Mouse (Mus musculus) cerebellum, adult 9-11 months (tissue): ENCODE measurements around the gene Sys1.

Source experiments
- DNase-seq: peaks from one replicate; pipeline ENCODE4 v3.0.0; 2022

Gene Sys1

DNA sequence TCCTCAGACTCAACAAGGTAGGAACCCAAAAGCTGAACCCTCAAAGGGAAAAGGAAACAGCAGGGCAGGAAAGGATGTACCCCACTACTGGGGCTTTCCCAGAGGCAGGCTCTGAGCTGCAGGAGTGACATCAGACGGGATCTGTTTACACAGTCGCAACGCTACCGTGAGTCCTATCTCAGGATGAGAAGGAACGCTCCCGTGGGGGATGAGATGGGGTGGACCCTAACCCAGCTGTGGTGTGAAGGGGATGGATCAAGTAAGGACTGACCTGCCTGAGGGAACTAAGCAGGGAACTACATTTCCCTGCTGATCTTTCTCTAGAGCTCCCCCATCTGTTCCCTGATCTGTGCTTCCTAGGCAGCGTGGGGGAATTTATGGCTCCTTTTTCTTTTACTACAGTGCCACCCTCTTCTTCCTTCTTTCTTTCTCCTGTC, at the start of gene Sys1:
Gene Sys1 (plus strand): TSS at position 101 of the 437 bp plus-strand sequence.
- no peak for DNase-seq

DNA sequence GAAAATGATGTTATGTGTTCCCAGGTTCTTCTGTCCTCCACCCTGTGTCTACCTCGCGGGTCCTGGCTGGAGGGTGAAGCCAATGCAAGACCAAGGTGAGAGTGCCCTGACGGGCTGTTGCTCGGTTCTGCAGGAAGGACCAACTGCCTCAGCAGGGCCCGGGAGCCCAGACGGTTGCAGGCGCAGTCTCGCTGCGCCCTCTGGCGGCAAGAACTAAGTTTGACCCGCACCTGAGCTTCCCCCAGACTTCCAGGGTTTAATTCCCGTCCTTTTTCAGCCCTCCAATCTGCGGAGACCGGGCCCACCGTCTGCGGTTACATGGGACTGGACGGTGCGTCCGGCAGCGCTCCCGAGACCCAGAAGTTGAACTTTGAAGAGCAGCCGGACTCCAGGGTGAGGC, 49.1 kb upstream of the Sys1 start:
- peak; percentile 45 for DNase-seq

DNA sequence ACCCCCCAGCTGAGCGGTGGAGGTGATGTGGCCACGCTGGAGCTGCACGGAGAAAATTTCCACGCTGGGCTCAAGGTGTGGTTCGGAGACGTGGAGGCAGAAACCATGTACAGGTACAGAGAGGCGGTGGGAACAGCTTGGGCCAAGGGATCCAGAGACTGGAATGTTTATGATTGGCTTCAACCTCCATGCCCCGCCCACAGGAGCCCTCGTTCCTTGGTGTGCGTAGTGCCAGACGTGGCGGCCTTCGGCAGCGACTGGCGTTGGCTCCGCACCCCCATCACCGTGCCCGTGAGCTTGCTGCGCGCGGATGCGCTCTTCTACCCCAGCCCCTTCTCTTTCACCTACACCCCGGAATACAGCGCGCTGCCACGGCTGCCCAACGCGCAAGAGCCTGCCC, 42.6 kb upstream of the Sys1 start:
- DNase-seq = no peak

DNA sequence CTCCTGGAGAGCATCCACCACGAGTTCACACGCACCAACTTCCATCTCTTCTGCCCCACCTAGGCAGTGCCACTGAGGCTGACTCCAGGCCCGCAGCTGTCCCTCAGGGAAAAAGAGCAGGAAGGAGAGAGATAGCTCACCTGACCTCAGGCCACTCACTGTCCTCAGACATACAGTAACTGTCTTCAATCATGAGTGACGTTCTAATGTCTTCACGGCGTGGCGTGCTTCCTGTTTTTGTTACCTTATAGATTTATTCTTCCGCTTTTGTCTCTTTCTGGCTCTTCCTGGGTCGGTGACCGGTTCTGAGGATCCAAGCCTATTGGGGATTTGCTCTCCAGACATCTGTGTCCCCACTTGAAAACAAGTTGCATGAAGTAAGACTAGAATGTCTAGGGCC, 42.2 kb upstream of the Sys1 start:
- DNase-seq = no peak

DNA sequence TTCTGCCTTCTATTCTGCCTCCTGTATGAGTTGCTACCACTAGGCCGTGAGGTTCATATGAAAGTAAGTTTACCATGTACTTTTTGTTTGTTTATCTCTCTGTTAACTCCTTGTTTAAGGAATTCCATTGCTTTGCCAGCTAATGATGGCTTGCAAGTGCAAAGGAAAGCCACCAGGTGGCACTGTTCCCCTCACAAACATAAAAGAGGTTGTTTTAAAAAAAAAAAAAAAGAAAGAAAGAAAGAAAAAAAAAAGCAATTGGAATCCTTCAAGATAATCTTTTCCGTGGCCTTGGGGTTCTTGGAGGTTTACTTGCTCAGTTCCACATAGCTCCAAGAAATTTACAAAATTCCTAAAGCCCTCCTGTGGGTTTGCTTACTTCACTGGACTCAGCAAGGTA, 39.6 kb upstream of the Sys1 start:
- no peak for DNase-seq

DNA sequence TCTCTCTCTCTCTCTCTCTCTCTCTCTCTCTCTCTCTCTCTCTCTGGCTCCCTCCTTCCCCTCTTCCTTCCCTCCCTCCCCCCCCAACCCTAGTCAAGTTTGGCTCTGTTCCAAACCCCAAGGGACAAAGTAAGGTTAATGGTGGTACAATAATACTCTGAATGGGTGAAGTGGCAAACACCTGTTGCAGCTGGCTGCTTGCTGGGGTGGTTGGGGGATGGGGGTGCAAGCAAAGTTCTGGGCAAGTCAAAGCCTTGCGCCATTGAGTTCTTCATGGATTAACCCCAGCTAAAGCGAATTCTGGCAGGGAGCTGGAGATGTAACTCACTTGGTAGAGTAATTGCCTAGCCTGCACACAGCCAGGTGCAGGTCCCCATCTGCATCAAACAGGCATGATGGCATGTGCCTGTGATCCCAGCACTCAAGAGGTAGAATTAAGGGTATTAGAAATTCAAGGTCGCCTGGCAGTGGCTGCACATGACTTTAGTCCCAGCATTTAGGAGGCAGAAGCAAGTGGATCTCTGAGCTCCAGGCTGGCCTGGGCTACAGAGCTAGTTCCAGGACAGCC, 38.4 kb upstream of the Sys1 start:
- no peak for DNase-seq

DNA sequence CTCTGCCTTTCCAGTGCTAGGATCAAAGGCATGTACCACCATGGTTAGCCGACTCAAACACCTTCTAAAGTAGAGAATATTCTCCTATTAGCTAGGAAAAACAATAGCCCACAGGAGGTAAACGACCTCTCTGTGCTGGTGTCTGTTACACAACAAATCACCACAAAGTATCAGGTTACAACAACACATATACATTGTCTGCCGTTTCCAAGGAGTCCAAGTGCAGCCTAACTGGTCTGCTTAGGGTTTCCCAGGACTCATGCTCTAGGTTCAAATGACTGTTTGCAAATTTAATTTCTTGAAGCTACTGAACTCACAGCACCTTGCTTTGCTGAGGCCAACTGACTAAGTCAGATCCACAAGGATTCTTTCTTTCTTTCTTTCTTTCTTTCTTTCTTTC, 37.3 kb upstream of the Sys1 start:
- no peak for DNase-seq

DNA sequence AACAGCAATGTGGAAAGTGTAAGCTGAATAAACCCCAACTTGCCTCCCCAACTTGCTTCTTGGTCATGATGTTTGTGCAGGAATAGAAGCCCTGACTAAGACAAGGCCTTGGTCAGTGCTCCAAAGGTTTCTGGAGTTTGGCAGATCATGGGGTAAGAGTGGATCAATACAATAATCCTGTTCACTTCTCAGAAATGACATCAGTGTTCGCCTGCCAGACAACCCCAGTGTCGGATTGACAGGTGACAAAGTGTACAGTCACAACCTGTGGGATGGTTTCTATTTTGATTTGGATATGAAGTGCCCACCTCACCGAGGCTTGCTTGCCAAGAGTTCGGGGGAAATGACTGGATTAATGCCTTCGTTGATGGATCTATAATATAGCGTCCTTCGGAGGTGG, 35.5 kb upstream of the Sys1 start:
- DNase-seq = no peak

DNA sequence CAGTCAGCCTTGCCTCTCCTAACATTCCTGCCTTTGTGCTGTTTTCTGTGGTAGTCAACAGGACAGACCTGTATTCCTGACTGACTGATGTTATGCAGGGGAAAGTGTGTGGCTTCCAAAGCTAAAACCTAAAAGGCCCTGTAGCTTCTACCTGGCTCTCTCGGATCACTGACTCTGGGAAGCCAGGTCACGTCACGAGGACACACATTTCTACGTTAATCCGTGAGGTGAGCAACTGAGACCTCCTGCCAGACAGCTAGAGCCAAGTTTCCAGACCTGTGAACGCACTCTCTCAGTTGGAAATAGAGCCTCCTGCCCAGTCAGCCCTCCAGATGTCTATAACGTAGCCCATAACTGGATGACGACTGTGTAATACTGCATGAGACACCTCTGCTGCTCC, 34.8 kb upstream of the Sys1 start:
- no peak for DNase-seq

DNA sequence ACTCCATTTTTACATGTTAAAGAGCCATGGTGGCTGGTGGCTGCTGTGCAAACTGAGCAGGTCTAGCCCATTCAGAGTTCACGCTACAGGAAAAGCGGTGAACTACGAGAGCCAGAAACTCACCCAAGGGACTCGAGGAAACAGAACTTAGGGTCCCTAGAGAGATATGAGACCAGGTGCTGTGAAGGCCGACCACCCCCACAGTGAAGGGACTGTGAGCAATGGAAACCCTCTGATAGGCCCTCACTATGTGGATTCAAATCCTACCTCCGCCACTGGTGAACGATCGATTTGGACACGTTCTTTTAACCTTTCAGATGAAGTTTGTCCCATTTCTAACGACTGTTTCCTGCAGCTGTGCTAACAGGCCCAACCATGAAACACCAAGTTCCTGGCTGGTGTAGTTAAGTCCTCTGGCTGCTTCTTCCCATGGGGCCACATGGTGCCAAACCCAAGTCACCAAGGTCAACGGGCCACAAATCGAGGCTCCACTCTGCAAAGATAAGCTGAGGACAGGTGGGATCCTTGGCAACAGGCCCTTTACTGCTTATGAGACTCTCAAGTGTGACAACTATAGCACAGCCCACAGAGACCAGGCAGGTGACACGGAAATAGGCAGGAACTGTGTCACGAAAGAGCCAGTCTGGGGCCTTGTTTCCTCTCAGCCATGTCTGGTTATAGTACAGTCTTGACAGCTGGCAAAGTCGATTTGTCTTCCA, 33.9 kb upstream of the Sys1 start:
- no peak for DNase-seq

DNA sequence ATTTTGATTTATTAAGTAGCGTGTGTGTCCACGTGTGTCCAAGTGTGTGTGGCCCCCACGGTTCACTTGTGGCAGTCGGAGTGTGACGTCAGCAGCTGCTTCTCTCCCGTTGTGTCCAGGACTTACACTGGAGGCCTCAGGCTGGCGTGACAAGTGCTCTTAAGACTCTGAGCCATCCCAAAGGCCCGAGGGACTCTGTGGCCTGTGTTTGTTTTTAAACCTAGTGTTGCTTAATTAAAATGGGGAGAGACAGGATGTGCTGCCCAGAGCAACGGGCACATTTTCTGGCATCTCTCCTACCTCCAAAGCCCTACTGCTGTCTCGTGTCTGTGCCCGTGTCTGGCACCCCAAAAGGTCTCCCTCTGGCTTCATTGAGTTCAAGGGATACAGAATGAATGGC, 33.3 kb upstream of the Sys1 start:
- peak; percentile 12 for DNase-seq

DNA sequence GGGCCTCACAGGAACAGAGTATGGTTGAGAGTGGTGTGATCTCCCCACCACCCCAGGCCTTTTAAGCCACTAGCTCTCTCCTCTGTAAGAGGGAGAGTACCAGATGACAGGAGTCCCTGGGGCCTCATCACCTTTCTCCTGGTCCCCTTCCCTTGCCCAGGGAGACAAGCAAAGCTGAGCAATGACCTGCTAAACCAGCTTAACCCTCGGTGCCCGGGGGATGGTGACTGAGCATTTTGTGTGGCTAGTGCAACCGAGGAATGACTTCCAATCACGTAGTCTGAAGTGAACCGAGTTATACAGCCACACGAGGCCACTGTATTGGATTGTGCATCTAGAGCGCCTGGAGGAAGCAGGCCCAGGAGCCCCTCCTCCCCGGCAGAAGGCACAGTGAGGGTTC, 32.4 kb upstream of the Sys1 start:
- no peak for DNase-seq

DNA sequence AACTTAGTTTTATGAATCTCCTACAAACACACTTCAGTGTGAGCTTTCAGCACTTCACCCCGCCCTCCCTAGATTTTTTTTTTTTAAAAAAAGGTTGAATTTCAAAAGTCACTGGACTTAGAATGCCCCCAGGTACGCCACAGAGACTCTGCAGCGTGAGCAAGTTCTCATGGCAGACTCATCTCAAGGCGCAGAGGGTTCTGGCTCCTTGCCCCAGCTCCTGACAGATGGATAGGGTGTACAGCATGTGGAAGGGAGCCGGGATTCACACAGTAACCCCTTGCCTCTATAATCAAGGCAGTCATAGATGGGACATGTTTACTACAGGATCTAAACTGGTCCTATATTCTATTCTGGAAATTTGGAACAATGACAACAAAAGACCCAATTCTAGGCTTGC, 31.4 kb upstream of the Sys1 start:
- no peak for DNase-seq

DNA sequence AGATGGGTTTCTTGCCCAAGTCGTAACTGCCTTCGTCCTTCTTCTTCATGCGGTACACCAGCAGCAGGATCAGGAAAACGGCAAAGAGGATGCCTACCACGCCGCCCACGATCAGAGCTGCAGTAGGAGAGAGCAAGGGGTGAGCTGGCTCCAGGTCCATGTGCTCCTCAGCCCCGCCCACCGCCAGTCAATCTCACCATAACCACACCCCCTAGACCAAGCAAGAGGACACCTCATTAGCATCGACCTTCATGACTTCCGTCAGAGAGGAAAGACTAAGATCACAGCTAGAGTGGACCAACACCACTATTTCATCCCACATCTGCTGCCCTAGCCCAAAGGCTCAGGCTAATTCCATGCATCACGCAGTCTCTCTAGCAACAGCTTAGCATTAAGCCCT, 30.6 kb upstream of the Sys1 start:
- no peak for DNase-seq

DNA sequence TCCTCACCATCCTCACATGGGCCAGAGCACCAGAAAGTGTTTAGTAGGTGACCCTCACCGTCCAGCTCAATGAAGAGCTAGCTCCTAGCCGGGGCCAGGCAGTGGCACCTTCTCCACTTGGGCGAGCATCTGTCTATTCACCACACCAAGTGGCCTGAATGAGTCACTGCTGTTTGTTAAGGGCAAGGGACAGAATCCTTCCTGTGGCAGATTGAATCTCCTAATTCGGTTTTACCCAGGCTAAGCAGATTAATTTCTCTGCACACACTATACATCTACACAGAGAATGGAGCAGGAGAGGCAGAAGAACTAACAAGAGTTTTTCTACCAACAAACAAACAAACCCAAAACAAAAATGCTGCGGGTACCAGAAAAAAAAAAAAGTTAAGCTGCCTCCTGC, 29.8 kb upstream of the Sys1 start:
- DNase-seq = no peak

DNA sequence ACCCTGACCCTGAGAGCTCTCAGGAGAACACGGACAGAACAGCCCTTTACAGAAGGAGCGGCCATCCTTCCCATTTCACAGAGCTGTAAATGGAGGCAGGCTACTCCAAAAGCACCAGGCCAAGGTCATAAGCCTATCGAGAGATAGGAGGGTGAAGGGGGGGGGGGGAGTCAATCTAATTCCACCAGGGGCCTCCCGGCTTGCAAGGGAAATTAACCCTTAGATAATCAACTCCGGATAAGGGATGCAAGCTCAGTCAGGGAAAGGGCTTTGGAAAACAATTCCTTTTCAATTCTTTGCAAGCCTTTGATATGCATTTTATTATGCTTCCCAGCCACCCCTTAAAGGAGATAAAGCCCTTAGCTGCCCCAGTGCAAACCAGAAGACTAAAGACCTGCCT, 28.3 kb upstream of the Sys1 start:
- no peak for DNase-seq

DNA sequence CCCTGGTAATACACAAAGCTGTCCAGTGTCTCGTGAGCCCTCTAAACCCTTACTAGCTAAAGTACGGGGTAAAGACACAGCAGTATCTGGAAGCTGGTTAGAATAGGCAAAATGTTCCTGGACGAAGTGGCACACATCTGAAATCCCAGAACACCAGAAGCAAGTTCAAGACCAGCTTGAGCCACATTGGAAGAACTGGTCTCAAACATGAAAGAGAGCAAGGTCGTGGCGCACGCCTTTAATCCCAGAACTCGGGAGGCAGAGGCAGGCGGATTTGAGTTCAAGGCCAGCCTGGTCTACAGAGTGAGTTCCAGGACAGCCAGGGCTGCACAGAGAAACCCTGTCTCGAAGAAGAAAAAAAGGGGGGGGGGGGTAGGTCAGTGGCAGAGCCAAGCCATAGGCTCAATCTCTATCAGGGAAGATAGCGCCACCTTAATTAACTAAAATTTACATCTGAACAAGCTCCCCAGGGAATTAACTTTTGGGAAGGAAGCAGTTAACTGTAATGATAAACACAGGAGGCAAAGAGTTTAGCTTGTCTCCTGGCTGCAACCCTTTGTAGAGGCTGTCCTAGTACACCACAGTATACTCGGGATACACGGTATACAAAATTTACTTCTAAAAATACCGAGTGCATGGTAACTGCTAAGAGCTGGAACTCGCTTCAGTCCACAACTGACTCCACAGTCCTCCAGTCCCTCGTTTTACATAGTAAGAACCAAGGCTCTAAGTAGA, 26.7 kb upstream of the Sys1 start:
- DNase-seq = no peak

DNA sequence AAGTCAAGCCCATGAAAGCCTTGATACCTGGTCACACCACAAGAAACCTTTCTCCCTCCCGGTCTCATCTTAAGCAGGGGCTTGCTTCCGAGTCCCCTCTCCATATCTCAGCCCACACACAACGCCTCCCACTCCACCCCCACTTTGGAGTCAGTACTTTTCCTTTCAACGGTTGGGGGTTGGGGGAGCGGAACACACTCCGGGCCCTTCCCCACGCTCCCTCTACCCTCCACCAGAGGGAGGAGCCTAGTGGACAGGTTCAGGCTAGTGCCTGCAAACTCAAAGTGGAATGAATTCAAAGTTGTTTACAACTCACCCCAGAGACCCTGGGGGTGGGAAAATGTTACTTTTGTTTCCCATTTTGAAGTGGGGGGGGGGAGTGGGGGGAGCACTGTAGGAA, 26.1 kb upstream of the Sys1 start:
- DNase-seq = no peak

DNA sequence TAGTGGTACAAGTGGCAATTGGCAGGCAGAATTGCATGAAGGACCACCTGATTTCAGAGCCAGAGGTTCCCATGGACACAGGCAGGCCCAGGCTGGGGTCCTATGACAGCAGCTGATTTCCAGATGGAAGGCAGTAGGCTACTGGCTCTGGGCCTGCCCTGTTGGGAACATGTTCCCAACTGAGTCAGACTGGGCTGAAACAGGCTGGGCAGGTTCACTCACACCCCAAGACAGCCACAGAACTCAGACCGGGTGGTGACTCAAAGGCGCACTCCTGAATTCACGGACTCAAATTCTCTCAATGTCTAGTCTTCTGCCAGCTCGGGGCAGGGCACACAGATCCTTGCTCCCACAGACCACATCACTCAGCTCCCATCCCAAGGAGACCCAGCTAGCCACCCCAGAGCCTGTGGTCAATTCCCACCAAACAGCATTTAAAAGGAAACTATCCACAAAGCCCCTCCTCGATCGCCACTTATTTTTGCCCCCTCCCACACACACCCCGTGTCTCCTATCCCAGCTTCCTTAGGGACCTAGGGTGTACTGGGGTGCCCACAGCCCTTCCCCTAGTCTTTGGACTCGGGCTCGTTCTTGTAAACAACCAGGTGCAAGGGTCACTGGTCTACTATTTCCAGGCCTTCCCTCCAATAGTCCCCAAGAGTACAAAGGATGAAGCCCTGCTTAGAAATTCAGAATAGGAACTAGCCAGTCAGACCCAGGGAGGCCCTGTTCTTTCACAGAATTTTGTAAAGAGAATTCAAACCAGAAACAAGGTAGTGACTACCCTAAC, 24.9 kb upstream of the Sys1 start:
- DNase-seq = no peak

DNA sequence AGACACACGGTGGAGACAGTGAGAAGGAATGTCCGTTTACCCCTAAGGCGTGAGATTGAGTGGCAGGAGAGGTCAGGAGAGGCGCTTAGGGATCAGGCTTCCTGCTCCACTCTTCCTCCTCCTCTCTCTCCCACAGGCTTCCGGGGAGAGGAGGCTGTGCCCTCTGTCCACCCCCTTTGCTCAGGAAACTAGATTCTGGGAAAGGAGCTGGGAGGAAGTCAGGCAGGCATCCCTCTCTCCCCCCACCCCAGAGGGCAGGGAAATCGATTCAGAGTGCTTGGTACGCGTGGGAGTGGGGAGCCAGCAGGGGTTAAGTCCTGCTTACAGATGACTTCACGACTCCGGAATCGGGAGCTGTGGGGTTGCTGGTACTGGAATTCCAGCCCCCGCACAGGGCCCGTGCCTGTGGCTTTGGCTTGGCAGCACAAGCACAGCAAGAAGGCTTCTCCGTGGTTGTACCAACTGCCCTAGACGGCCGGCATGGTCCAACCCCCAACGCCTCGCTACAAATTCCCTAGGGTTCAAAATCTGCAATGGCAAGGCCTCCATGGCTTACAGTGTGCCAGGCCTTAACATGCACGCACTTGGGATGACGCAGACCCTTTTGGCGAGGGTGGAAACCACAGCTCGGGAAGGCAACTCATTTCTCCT, 24.1 kb upstream of the Sys1 start:
- DNase-seq = no peak

DNA sequence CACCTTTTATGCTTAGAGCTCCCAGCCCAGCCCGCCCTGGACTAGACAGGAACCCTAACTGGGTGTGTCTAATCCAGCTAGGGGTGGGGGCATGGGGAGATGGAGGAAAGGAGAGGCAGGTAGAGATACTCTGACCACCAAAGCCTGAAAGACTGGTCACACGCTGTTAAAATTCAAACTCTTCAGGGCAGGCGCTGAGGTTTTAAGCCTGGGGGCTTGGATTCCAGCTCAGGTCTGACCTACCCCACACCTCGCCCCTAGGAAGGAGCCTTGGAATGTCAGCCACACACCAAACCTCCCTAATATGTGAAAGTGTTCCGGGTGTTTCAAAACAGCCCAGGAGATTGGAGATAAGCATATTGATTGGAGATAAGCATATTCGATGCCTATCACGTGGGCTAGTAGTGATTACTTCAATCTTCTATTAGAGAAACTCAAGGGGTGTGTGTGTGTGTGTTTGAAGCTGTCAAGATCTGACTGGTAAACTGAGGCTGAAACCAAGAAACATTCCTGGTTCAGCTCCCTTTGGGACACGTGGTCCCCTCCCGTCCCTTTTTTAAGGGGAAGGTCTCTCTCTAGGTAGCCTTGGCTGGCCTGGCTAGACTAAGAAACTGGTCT, 23.4 kb upstream of the Sys1 start:
- DNase-seq = no peak

DNA sequence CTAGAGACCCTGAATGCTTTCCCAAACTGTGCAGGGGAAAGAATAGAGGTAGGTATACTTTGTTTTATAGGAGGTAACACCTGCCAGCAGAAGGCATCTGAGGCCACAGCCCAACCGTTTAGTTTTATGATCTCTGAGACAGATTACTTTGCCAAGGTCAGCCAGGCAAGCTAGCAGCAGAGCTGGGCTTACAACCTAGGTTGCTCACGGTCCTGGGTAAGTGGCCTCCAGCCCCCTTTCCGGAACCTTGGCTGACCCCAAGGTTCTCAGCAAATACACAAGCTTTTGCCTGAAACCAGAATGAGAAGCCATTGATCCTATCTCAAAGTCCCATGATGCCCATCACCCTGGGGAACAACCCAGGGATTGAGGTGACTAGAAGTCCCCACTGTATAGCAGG, 22.1 kb upstream of the Sys1 start:
- DNase-seq = no peak
